Mouse (Mus musculus) MEL (cell line): Measurements from ENCODE around the gene Ly6g5b. TPM values are rescaled to one million over a fixed set of nuclear protein-coding genes. Genes with fewer than 3 reads are reported as not detected.

Experiments
- DNase-seq: peaks from one replicate; pipeline ENCODE4 v3.0.0; 2011; ENCODE audit warnings: low read depth, low spot score
- H3K27ac ChIP-seq: 2 replicates; pipeline ENCODE4 v1.5.1; 2012; ENCODE audit warnings: low read depth, mild to moderate bottlenecking, control low read depth, low read length, moderate library complexity; ENCODE audit not compliant: control insufficient read depth
- H3K27me3 ChIP-seq, 2 experiments: fragments of 150-350 bp in 1 of 2; sonication (generic) in 1 of 2; 2 replicates each; pipeline ENCODE4 v1.6.1; 2012; ENCODE audit warnings: low read length in 2 of 2, mild to moderate bottlenecking in 2 of 2, improper control_type of control experiment in 1 of 2, moderate library complexity in 1 of 2; ENCODE audit not compliant: insufficient read depth in 2 of 2, control insufficient read depth in 1 of 2
- H3K36me3 ChIP-seq, 2 experiments: 2 replicates each; pipeline ENCODE4 v1.6.1; 2012 to 2014; ENCODE audit warnings: low read length in 2 of 2, improper control_type of control experiment in 1 of 2, inconsistent platforms in 1 of 2, mild to moderate bottlenecking in 1 of 2; ENCODE audit not compliant: insufficient read depth in 2 of 2, control insufficient read depth in 1 of 2
- H3K4me1 ChIP-seq, 2 experiments: fragments of 150-350 bp in 1 of 2; sonication (generic) in 1 of 2; 2 replicates each; pipeline ENCODE4 v1.6.1; 2012; ENCODE audit warnings: low read length in 2 of 2, improper control_type of control experiment in 1 of 2, mild to moderate bottlenecking in 1 of 2; ENCODE audit not compliant: insufficient read depth in 2 of 2, control insufficient read depth in 1 of 2
- H3K4me3 ChIP-seq, 2 experiments: fragments of 150-350 bp in 1 of 2; sonication (generic) in 1 of 2; 2 replicates each; pipeline ENCODE4 v1.5.1; 2012; ENCODE audit warnings: low read depth in 2 of 2, low read length in 2 of 2, mild to moderate bottlenecking in 2 of 2, moderate library complexity in 2 of 2, control low read depth in 1 of 2, improper control_type of control experiment in 1 of 2; ENCODE audit not compliant: control insufficient read depth in 1 of 2, insufficient read depth in 1 of 2
- H3K79me2 ChIP-seq: 2 replicates; pipeline ENCODE4 v1.6.1; 2012; ENCODE audit warnings: mild to moderate bottlenecking, low read length, moderate library complexity; ENCODE audit not compliant: control insufficient read depth, poor library complexity, insufficient read depth
- H3K9ac ChIP-seq: 2 replicates; pipeline ENCODE4 v1.6.1; 2012; ENCODE audit warnings: low read depth, mild to moderate bottlenecking, control low read depth, low read length, moderate library complexity; ENCODE audit not compliant: control insufficient read depth, poor library complexity, severe bottlenecking
- H3K9me3 ChIP-seq: fragments of 150-350 bp; sonication (generic); replicated peaks from 2 replicates; pipeline ENCODE4 v1.6.1; 2012; ENCODE audit warnings: mild to moderate bottlenecking, low read length, improper control_type of control experiment, moderate library complexity; ENCODE audit not compliant: insufficient read depth
- BHLHE40 ChIP-seq: IDR thresholded peaks from 2 replicates; pipeline ENCODE4 v1.6.1; 2012; ENCODE audit warnings: low read depth, mild to moderate bottlenecking, inconsistent platforms, low read length, improper control_type of control experiment, borderline replicate concordance
- CHD1 ChIP-seq: IDR thresholded peaks from 2 replicates; pipeline ENCODE4 v1.6.1; 2012; ENCODE audit warnings: low read depth, mild to moderate bottlenecking, inconsistent platforms, low read length, improper control_type of control experiment
- CHD2 ChIP-seq: IDR thresholded peaks from 2 replicates; pipeline ENCODE4 v1.6.1; 2011; ENCODE audit warnings: low read length, improper control_type of control experiment
- CTCF ChIP-seq, 3 experiments: IDR thresholded peaks in 2 of 3; conservative IDR thresholded peaks in 1 of 3; 2 replicates each; pipeline ENCODE4 v1.5.1; 2011 to 2012; ENCODE audit warnings: low read length in 3 of 3, low read depth in 2 of 3, mild to moderate bottlenecking in 2 of 3, improper control_type of control experiment in 1 of 3, inconsistent platforms in 1 of 3, mixed read lengths in 1 of 3, moderate library complexity in 1 of 3; ENCODE audit not compliant: control insufficient read depth in 1 of 3, insufficient read depth in 1 of 3, poor library complexity in 1 of 3, severe bottlenecking in 1 of 3
- E2F4 ChIP-seq: IDR thresholded peaks from 2 replicates; pipeline ENCODE4 v1.6.1; 2011; ENCODE audit warnings: low read depth, low read length, improper control_type of control experiment, borderline replicate concordance
- ELF1 ChIP-seq: IDR thresholded peaks from 2 replicates; pipeline ENCODE4 v1.6.1; 2014; ENCODE audit warnings: low read depth, mild to moderate bottlenecking, inconsistent platforms, low read length, improper control_type of control experiment, moderate library complexity
- EP300 ChIP-seq, 2 experiments: IDR thresholded peaks; 2 replicates each; pipeline ENCODE4 v1.6.1; 2011; ENCODE audit warnings: improper control_type of control experiment in 2 of 2, low read length in 2 of 2, low read depth in 1 of 2, mild to moderate bottlenecking in 1 of 2
- ETS1 ChIP-seq: IDR thresholded peaks from 2 replicates; pipeline ENCODE4 v1.6.1; 2012; ENCODE audit warnings: low read depth, mild to moderate bottlenecking, inconsistent platforms, low read length, improper control_type of control experiment, moderate library complexity
- GABPA ChIP-seq: IDR thresholded peaks from 2 replicates; pipeline ENCODE4 v1.6.1; 2012; ENCODE audit warnings: low read depth, mild to moderate bottlenecking, inconsistent platforms, low read length, improper control_type of control experiment, moderate library complexity
- GATA1 ChIP-seq: IDR thresholded peaks from 2 replicates; pipeline ENCODE4 v1.6.1; 2011; ENCODE audit warnings: low read depth, low read length, improper control_type of control experiment
- HCFC1 ChIP-seq: IDR thresholded peaks from 2 replicates; pipeline ENCODE4 v1.6.1; 2012; ENCODE audit warnings: low read depth, mild to moderate bottlenecking, inconsistent platforms, low read length, improper control_type of control experiment, moderate library complexity
- JUND ChIP-seq: IDR thresholded peaks from 2 replicates; pipeline ENCODE4 v1.6.1; 2011; ENCODE audit warnings: low read depth, mild to moderate bottlenecking, improper control_type of control experiment, low read length
- MAFK ChIP-seq: IDR thresholded peaks from 2 replicates; pipeline ENCODE4 v1.6.1; 2011; ENCODE audit warnings: low read depth, mild to moderate bottlenecking, low read length, improper control_type of control experiment, borderline replicate concordance
- MAX ChIP-seq: IDR thresholded peaks from 2 replicates; pipeline ENCODE4 v1.6.1; 2011; ENCODE audit warnings: low read length, improper control_type of control experiment
- MAZ ChIP-seq: IDR thresholded peaks from 2 replicates; pipeline ENCODE4 v1.6.1; 2012; ENCODE audit warnings: low read depth, mild to moderate bottlenecking, inconsistent platforms, low read length, improper control_type of control experiment
- MEF2A ChIP-seq: IDR thresholded peaks from 2 replicates; pipeline ENCODE4 v1.6.1; 2014; ENCODE audit warnings: low read depth, mild to moderate bottlenecking, inconsistent platforms, low read length, improper control_type of control experiment; ENCODE audit not compliant: poor library complexity, insufficient replicate concordance, severe bottlenecking; ENCODE audit errors: extremely low read depth
- MXI1 ChIP-seq: IDR thresholded peaks from 2 replicates; pipeline ENCODE4 v1.6.1; 2011; ENCODE audit warnings: mild to moderate bottlenecking, low read depth, low read length, improper control_type of control experiment
- MYB ChIP-seq: IDR thresholded peaks from 2 replicates; pipeline ENCODE4 v1.6.1; 2011; ENCODE audit warnings: mild to moderate bottlenecking, low read depth, low read length, improper control_type of control experiment
- MYC ChIP-seq: IDR thresholded peaks from 2 replicates; pipeline ENCODE4 v1.6.1; 2011; ENCODE audit warnings: low read depth, mild to moderate bottlenecking, low read length, improper control_type of control experiment, moderate library complexity
- NELFE ChIP-seq: IDR thresholded peaks from 2 replicates; pipeline ENCODE4 v1.6.1; 2011; ENCODE audit warnings: low read depth, low read length, improper control_type of control experiment
- NRF1 ChIP-seq: IDR thresholded peaks from 2 replicates; pipeline ENCODE4 v1.6.1; 2014; ENCODE audit warnings: low read depth, mild to moderate bottlenecking, inconsistent platforms, low read length, improper control_type of control experiment, moderate library complexity; ENCODE audit not compliant: poor library complexity, insufficient read depth, severe bottlenecking
- POLR2A ChIP-seq, 2 experiments: IDR thresholded peaks; 2 replicates each; pipeline ENCODE4 v1.6.1; 2011 to 2012; ENCODE audit warnings: low read length in 2 of 2, mild to moderate bottlenecking in 2 of 2, control low read depth in 1 of 2, improper control_type of control experiment in 1 of 2, low read depth in 1 of 2, moderate library complexity in 1 of 2; ENCODE audit not compliant: control insufficient read depth in 1 of 2, insufficient read depth in 1 of 2, poor library complexity in 1 of 2
- POLR2AphosphoS2 ChIP-seq: IDR thresholded peaks from 2 replicates; pipeline ENCODE4 v1.6.1; 2011; ENCODE audit warnings: low read length, improper control_type of control experiment
- POLR2AphosphoS5 ChIP-seq: IDR thresholded peaks from 2 replicates; pipeline ENCODE4 v1.6.1; 2012; ENCODE audit warnings: low read depth, borderline replicate concordance, mild to moderate bottlenecking, inconsistent platforms, low read length, moderate library complexity, mixed read lengths
- RAD21 ChIP-seq: IDR thresholded peaks from 2 replicates; pipeline ENCODE4 v1.6.1; 2011; ENCODE audit warnings: mild to moderate bottlenecking, low read depth, low read length, improper control_type of control experiment
- RCOR1 ChIP-seq: IDR thresholded peaks from 2 replicates; pipeline ENCODE4 v1.6.1; 2012; ENCODE audit warnings: low read depth, mild to moderate bottlenecking, inconsistent platforms, low read length, improper control_type of control experiment
- SIN3A ChIP-seq: IDR thresholded peaks from 2 replicates; pipeline ENCODE4 v1.6.1; 2012; ENCODE audit warnings: low read length, improper control_type of control experiment, inconsistent platforms
- SMC3 ChIP-seq: IDR thresholded peaks from 2 replicates; pipeline ENCODE4 v1.6.1; 2011; ENCODE audit warnings: low read depth, low read length, improper control_type of control experiment
- TAL1 ChIP-seq: IDR thresholded peaks from 2 replicates; pipeline ENCODE4 v1.6.1; 2012; ENCODE audit warnings: mild to moderate bottlenecking, inconsistent platforms, low read length, moderate library complexity, mixed read lengths
- TBP ChIP-seq: IDR thresholded peaks from 2 replicates; pipeline ENCODE4 v1.8.0; 2011; ENCODE audit warnings: low read depth, low read length, improper control_type of control experiment
- TCF12 ChIP-seq: IDR thresholded peaks from 2 replicates; pipeline ENCODE4 v1.6.1; 2014; ENCODE audit warnings: low read depth, mild to moderate bottlenecking, inconsistent platforms, low read length, improper control_type of control experiment, moderate library complexity
- UBTF ChIP-seq: IDR thresholded peaks from 2 replicates; pipeline ENCODE4 v1.6.1; 2012; ENCODE audit warnings: low read depth, mild to moderate bottlenecking, inconsistent platforms, low read length, improper control_type of control experiment, moderate library complexity, borderline replicate concordance; ENCODE audit not compliant: insufficient read depth
- USF1 ChIP-seq: IDR thresholded peaks from 2 replicates; pipeline ENCODE4 v1.6.1; 2014; ENCODE audit warnings: low read depth, mild to moderate bottlenecking, inconsistent platforms, low read length, improper control_type of control experiment, moderate library complexity
- USF2 ChIP-seq, 2 experiments: IDR thresholded peaks; 2 replicates each; pipeline ENCODE4 v1.6.1; 2011 to 2012; ENCODE audit warnings: improper control_type of control experiment in 2 of 2, low read length in 2 of 2, borderline replicate concordance in 1 of 2, inconsistent platforms in 1 of 2, low read depth in 1 of 2, mild to moderate bottlenecking in 1 of 2; ENCODE audit not compliant: insufficient read depth in 1 of 2
- ZC3H11A ChIP-seq: IDR thresholded peaks from 2 replicates; pipeline ENCODE4 v1.6.1; 2012; ENCODE audit warnings: low read depth, mild to moderate bottlenecking, inconsistent platforms, low read length, improper control_type of control experiment
- ZKSCAN1 ChIP-seq: IDR thresholded peaks from 2 replicates; pipeline ENCODE4 v1.6.1; 2012; ENCODE audit warnings: low read depth, mild to moderate bottlenecking, inconsistent platforms, low read length, improper control_type of control experiment, moderate library complexity
- ZNF384 ChIP-seq: IDR thresholded peaks from 2 replicates; pipeline ENCODE4 v1.6.1; 2012; ENCODE audit warnings: low read depth, mild to moderate bottlenecking, inconsistent platforms, low read length, improper control_type of control experiment
- polyA plus RNA-seq, 2 experiments: library from polyadenylated mRNA; stranded (reverse) in 1 of 2; unstranded in 1 of 2; fragments of >175 nt in 1 of 2; fragments of >200 nt in 1 of 2; gene quantifications; 2 replicates each; pipeline versions ENCODE4 v1.2.1 to v1.2.4; 2012; ENCODE audit warnings: low replicate concordance in 2 of 2, low read depth in 1 of 2; ENCODE audit not compliant: insufficient read length in 2 of 2, insufficient read depth in 1 of 2, missing spikeins in 1 of 2
- total RNA-seq: library from RNA; depleted of rRNA; stranded (reverse); fragments of 300-350 nt; gene quantifications from 2 replicates; pipeline ENCODE4 v1.2.3, GENCODE M21; 2012

Gene Ly6g5b
- total and polyA plus RNA-seq, 3 experiments = 0.65 to 1.4 TPM; not detected in 1

- peaks cover 6 to 8% of the 10 kb centered on the region in 2 experiments; a peak in 3 of 4 replicates for H3K4me1 ChIP-seq
- H3K9ac ChIP-seq = peak within 1 kb of the TSS; percentile 83
- H3K9me3 ChIP-seq = no peaks in the 10 kb centered on the region
- peak within 1 kb of the TSS; percentile 78 for H3K27ac ChIP-seq
- peaks cover 0 to 10% of the 10 kb centered on the region in 2 experiments; a peak in 2 of 4 replicates for H3K36me3 ChIP-seq
- H3K4me3 ChIP-seq = peak within 1 kb of the TSS; percentile 90 to 99
- no peaks in the 10 kb centered on the region for H3K27me3 ChIP-seq
- H3K79me2 ChIP-seq = peaks cover 33% of the 10 kb centered on the region
- peak; percentile 87 for DNase-seq
- TF ChIP-seq USF1 (no peak), ZNF384 (no peak), POLR2A (IDR thresholded peaks at IDR 0.05; ENCODE audit: control insufficient read depth in 1 of 2, insufficient read depth in 1 of 2, low read depth in 1 of 2, low read length in 2 of 2, poor library complexity in 1 of 2) (peak; percentile 65 to 69; a peak in 3 of 4 replicates), MAZ (0 out of 2 replicates have a peak, but pooled peaks have one; percentile 66), ETS1 (peak; percentile 67; the same call in 1 of the 2 replicates), RCOR1 (no peak), MXI1 (peak; percentile 50; the same call in 1 of the 2 replicates), SMC3 (no peak), POLR2AphosphoS2 (no peak), MYB (no peak), ZC3H11A (no peak), CTCF (IDR thresholded peaks at IDR 0.05 in 2 of 3, conservative IDR thresholded peaks at IDR 0.05 in 1 of 3; ENCODE audit: control insufficient read depth in 1 of 3, insufficient read depth in 1 of 3, low read depth in 2 of 3, low read length in 3 of 3, poor library complexity in 1 of 3, severe bottlenecking in 1 of 3) (no peak), GATA1 (no peak), GABPA (no peak), SIN3A (peak; percentile 76), TAL1 (no peak), MAFK (no peak), TBP (0 out of 2 replicates have a peak, but pooled peaks have one; percentile 6), TCF12 (peak; percentile 44; the same call in 1 of the 2 replicates), NRF1 (peak; percentile 72), CHD1 (no peak; the same call in 1 of the 2 replicates), BHLHE40 (no peak), NELFE (peak; percentile 80), POLR2AphosphoS5 (no peak), CHD2 (no peak), UBTF (peak; percentile 80; the same call in 1 of the 2 replicates), HCFC1 (peak; percentile 75), MYC (peak; percentile 26; the same call in 1 of the 2 replicates), E2F4 (no peak), MEF2A (no peak), ZKSCAN1 (no peak), RAD21 (no peak), MAX (no peak; the same call in 1 of the 2 replicates), EP300 (IDR thresholded peaks at IDR 0.05; ENCODE audit: low read depth in 1 of 2, low read length in 2 of 2) (no peak; a peak in 1 of 4 replicates), USF2 (IDR thresholded peaks at IDR 0.05; ENCODE audit: borderline replicate concordance in 1 of 2, insufficient read depth in 1 of 2, low read depth in 1 of 2, low read length in 2 of 2) (no peak), ELF1 (peak; percentile 76), JUND (no peak)
These were observed 11.0 kb upstream of the Ly6g5b start, which contains the start of gene D17H6S53E for GRCm38 (mm10) chr17:35126206-35126611. Gene D17H6S53E, plus strand, starts transcription at chr17:35126373.
